Mouse (Mus musculus): Measurements from ENCODE around the gene Atp1b2. TPM values are rescaled to one million over a fixed set of nuclear protein-coding genes. Genes with fewer than 3 reads are reported as not detected.

The Atp1b2 gene
- polyA plus RNA-seq, 1 experiment from 2014 or later = 11.4 TPM

GRCm38 (mm10) chr11:69603516-69603915 lies 2.2 kb downstream of the Atp1b2 start:
- Histone ChIP-seq H3K4me1 (ENCODE audit: control insufficient read depth, insufficient read depth, low read length) (peaks cover 34% of the 10 kb centered on the region), H3K27ac (ENCODE audit: low read depth, low read length) (no peak overlapping the region), H3K27me3 (ENCODE audit: control insufficient read depth, insufficient read depth, low read length) (peaks cover 7% of the 10 kb centered on the region; the same call in 1 of the 2 replicates), H3K4me2 (replicated peaks; ENCODE audit: low read depth, low read length) (no peak overlapping the region), H3K9ac (ENCODE audit: low read depth, low read length) (no peak overlapping the region), H3K36me3 (ENCODE audit: control insufficient read depth, insufficient read depth, low read length) (no peaks in the 10 kb centered on the region), H3K9me3 (ENCODE audit: control insufficient read depth, low read length) (no peaks in the 10 kb centered on the region), H3K4me3 (ENCODE audit: low read length) (no peak overlapping the region)
- ATAC-seq (ENCODE audit: low FRiP score, low TSS enrichment) = no peak
- WGBS = 69% methylated on average over 8 of the region's 8 CpGs

- H3K4me2 ChIP-seq (replicated peaks; ENCODE audit: low read depth, low read length) = no peak overlapping the region
- H3K36me3 ChIP-seq (ENCODE audit: control insufficient read depth, insufficient read depth, low read length) = no peaks in the 10 kb centered on the region
- WGBS = 79% methylated on average over 3 of the region's 3 CpGs
- H3K4me3 ChIP-seq (ENCODE audit: low read length) = no peak overlapping the region
- ATAC-seq (ENCODE audit: low FRiP score, low TSS enrichment) = no peak
- H3K27me3 ChIP-seq (ENCODE audit: control insufficient read depth, insufficient read depth, low read length) = peaks cover 7% of the 10 kb centered on the region; the same call in 1 of the 2 replicates
- no peak overlapping the region for H3K27ac ChIP-seq (ENCODE audit: low read depth, low read length)
- H3K9me3 ChIP-seq (ENCODE audit: control insufficient read depth, low read length) = no peaks in the 10 kb centered on the region
- H3K4me1 ChIP-seq (ENCODE audit: control insufficient read depth, insufficient read depth, low read length) = peaks cover 34% of the 10 kb centered on the region
- no peak overlapping the region for H3K9ac ChIP-seq (ENCODE audit: low read depth, low read length)
Observed at GRCm38 (mm10) chr11:69601768-69602167, 4.0 kb downstream of the Atp1b2 start.

GRCm38 (mm10) chr11:69600098-69600497 lies 5.6 kb downstream of the Atp1b2 start:
- Histone ChIP-seq H3K4me1 (ENCODE audit: control insufficient read depth, insufficient read depth, low read length) (peaks cover 28% of the 10 kb centered on the region), H3K36me3 (ENCODE audit: control insufficient read depth, insufficient read depth, low read length) (no peaks in the 10 kb centered on the region), H3K27ac (ENCODE audit: low read depth, low read length) (peak overlapping the region; percentile 87), H3K4me2 (replicated peaks; ENCODE audit: low read depth, low read length) (peak overlapping the region; percentile 19; the same call in 1 of the 2 replicates), H3K27me3 (ENCODE audit: control insufficient read depth, insufficient read depth, low read length) (peaks cover 7% of the 10 kb centered on the region; the same call in 1 of the 2 replicates), H3K9ac (ENCODE audit: low read depth, low read length) (no peak overlapping the region), H3K9me3 (ENCODE audit: control insufficient read depth, low read length) (no peaks in the 10 kb centered on the region), H3K4me3 (ENCODE audit: low read length) (no peak overlapping the region)
- peak; percentile 51; the same call in 1 of the 2 replicates for ATAC-seq (ENCODE audit: low FRiP score, low TSS enrichment)
- WGBS = 16% methylated on average over 6 of the region's 6 CpGs

GRCm38 (mm10) chr11:69599436-69599835 lies 6.3 kb downstream of the Atp1b2 start:
- H3K9ac ChIP-seq (ENCODE audit: low read depth, low read length) = peak overlapping the region; percentile 28; the same call in 1 of the 2 replicates

GRCm38 (mm10) chr11:69594853-69595252 lies 10.9 kb downstream of the Atp1b2 start:
- Histone ChIP-seq H3K9me3 (ENCODE audit: control insufficient read depth, low read length) (no peaks in the 10 kb centered on the region), H3K4me2 (replicated peaks; ENCODE audit: low read depth, low read length) (no peak overlapping the region), H3K27me3 (ENCODE audit: control insufficient read depth, insufficient read depth, low read length) (no peaks in the 10 kb centered on the region), H3K27ac (ENCODE audit: low read depth, low read length) (no peak overlapping the region), H3K4me3 (ENCODE audit: low read length) (no peak overlapping the region), H3K4me1 (ENCODE audit: control insufficient read depth, insufficient read depth, low read length) (peaks cover 3% of the 10 kb centered on the region), H3K9ac (ENCODE audit: low read depth, low read length) (no peak overlapping the region), H3K36me3 (ENCODE audit: control insufficient read depth, insufficient read depth, low read length) (peaks cover 35% of the 10 kb centered on the region)
- no peak for ATAC-seq (ENCODE audit: low FRiP score, low TSS enrichment)
- 95% methylated on average over 6 of the region's 6 CpGs for WGBS

More at GRCm38 (mm10) chr11:69599436-69599835, 6.3 kb downstream of the Atp1b2 start:
- 10% methylated on average over 9 of the region's 9 CpGs for WGBS
- peak overlapping the region; percentile 87; the same call in 1 of the 2 replicates for H3K27ac ChIP-seq (ENCODE audit: low read depth, low read length)
- peaks cover 4% of the 10 kb centered on the region; the same call in 1 of the 2 replicates for H3K36me3 ChIP-seq (ENCODE audit: control insufficient read depth, insufficient read depth, low read length)
- peaks cover 21% of the 10 kb centered on the region for H3K4me1 ChIP-seq (ENCODE audit: control insufficient read depth, insufficient read depth, low read length)
- no peak for ATAC-seq (ENCODE audit: low FRiP score, low TSS enrichment)
- no peaks in the 10 kb centered on the region for H3K9me3 ChIP-seq (ENCODE audit: control insufficient read depth, low read length)
- H3K4me3 ChIP-seq (ENCODE audit: low read length) = no peak overlapping the region
- H3K27me3 ChIP-seq (ENCODE audit: control insufficient read depth, insufficient read depth, low read length) = peaks cover 2% of the 10 kb centered on the region; the same call in 1 of the 2 replicates
- peak overlapping the region; percentile 19; the same call in 1 of the 2 replicates for H3K4me2 ChIP-seq (replicated peaks; ENCODE audit: low read depth, low read length)

- no peak overlapping the region for H3K9ac ChIP-seq (ENCODE audit: low read depth, low read length)
- peaks cover 56% of the 10 kb centered on the region for H3K36me3 ChIP-seq (ENCODE audit: control insufficient read depth, insufficient read depth, low read length)
- H3K4me2 ChIP-seq (replicated peaks; ENCODE audit: low read depth, low read length) = no peak overlapping the region
- 90% methylated on average over 4 of the region's 4 CpGs for WGBS
- ATAC-seq (ENCODE audit: low FRiP score, low TSS enrichment) = no peak
- no peak overlapping the region for H3K27ac ChIP-seq (ENCODE audit: low read depth, low read length)
- no peaks in the 10 kb centered on the region for H3K27me3 ChIP-seq (ENCODE audit: control insufficient read depth, insufficient read depth, low read length)
- H3K9me3 ChIP-seq (ENCODE audit: control insufficient read depth, low read length) = no peaks in the 10 kb centered on the region
- H3K4me1 ChIP-seq (ENCODE audit: control insufficient read depth, insufficient read depth, low read length) = no peaks in the 10 kb centered on the region
- no peak overlapping the region for H3K4me3 ChIP-seq (ENCODE audit: low read length)
Observed at GRCm38 (mm10) chr11:69592799-69593198, 12.9 kb downstream of the Atp1b2 start.

- no peaks in the 10 kb centered on the region for H3K9me3 ChIP-seq (ENCODE audit: control insufficient read depth, low read length)
- H3K9ac ChIP-seq (ENCODE audit: low read depth, low read length) = no peak overlapping the region
- H3K27me3 ChIP-seq (ENCODE audit: control insufficient read depth, insufficient read depth, low read length) = no peaks in the 10 kb centered on the region
- H3K4me1 ChIP-seq (ENCODE audit: control insufficient read depth, insufficient read depth, low read length) = no peaks in the 10 kb centered on the region
- H3K27ac ChIP-seq (ENCODE audit: low read depth, low read length) = no peak overlapping the region
- H3K4me3 ChIP-seq (ENCODE audit: low read length) = no peak overlapping the region
- no peak overlapping the region for H3K4me2 ChIP-seq (replicated peaks; ENCODE audit: low read depth, low read length)
- no peak for ATAC-seq (ENCODE audit: low FRiP score, low TSS enrichment)
- H3K36me3 ChIP-seq (ENCODE audit: control insufficient read depth, insufficient read depth, low read length) = peaks cover 63% of the 10 kb centered on the region
- 91% methylated on average over 7 of the region's 7 CpGs for WGBS
Observed at GRCm38 (mm10) chr11:69591899-69592637, 13.7 kb downstream of the Atp1b2 start.

GRCm38 (mm10) chr11:69591424-69591823 lies 14.3 kb downstream of the Atp1b2 start:
- no peak overlapping the region for H3K27ac ChIP-seq (ENCODE audit: low read depth, low read length)
- no peak for ATAC-seq (ENCODE audit: low FRiP score, low TSS enrichment)
- H3K27me3 ChIP-seq (ENCODE audit: control insufficient read depth, insufficient read depth, low read length) = no peaks in the 10 kb centered on the region
- H3K4me2 ChIP-seq (replicated peaks; ENCODE audit: low read depth, low read length) = no peak overlapping the region
- H3K9me3 ChIP-seq (ENCODE audit: control insufficient read depth, low read length) = no peaks in the 10 kb centered on the region
- H3K36me3 ChIP-seq (ENCODE audit: control insufficient read depth, insufficient read depth, low read length) = peaks cover 69% of the 10 kb centered on the region
- WGBS = 85% methylated on average over 3 of the region's 3 CpGs
- no peak overlapping the region for H3K9ac ChIP-seq (ENCODE audit: low read depth, low read length)
- H3K4me3 ChIP-seq (ENCODE audit: low read length) = no peak overlapping the region
- no peaks in the 10 kb centered on the region for H3K4me1 ChIP-seq (ENCODE audit: control insufficient read depth, insufficient read depth, low read length)

- Histone ChIP-seq H3K27me3 (ENCODE audit: control insufficient read depth, insufficient read depth, low read length) (no peaks in the 10 kb centered on the region), H3K36me3 (ENCODE audit: control insufficient read depth, insufficient read depth, low read length) (peaks cover 70% of the 10 kb centered on the region), H3K4me1 (ENCODE audit: control insufficient read depth, insufficient read depth, low read length) (no peaks in the 10 kb centered on the region), H3K4me2 (replicated peaks; ENCODE audit: low read depth, low read length) (no peak overlapping the region), H3K27ac (ENCODE audit: low read depth, low read length) (no peak overlapping the region), H3K9ac (ENCODE audit: low read depth, low read length) (no peak overlapping the region), H3K9me3 (ENCODE audit: control insufficient read depth, low read length) (no peaks in the 10 kb centered on the region), H3K4me3 (ENCODE audit: low read length) (no peak overlapping the region)
- ATAC-seq (ENCODE audit: low FRiP score, low TSS enrichment) = no peak
- WGBS = 96% methylated on average over 8 of the region's 8 CpGs
Observed at GRCm38 (mm10) chr11:69590622-69591021, 15.1 kb downstream of the Atp1b2 start.

Data from kidney, embryonic 14.5 days (tissue).